In the genomic region with DNA sequence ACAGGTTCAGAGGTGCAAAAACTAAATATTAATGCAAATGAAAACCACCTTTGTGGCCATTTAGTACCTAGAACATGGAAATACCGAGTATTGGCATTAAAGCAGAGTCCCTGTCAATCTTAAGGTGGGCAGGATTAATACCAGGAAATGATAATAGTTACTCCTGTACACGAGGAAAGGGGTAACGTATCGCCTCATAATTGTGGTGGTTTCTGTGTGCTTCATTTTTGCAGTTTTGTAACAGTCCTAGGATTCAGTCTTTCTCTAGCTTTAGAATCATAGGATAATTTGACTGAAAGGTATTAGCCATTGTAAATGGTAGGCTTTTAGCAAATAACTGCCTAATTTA, we compare ENCODE assay signal across 9 mouse cellular contexts. TPM values are rescaled to one million over a fixed set of nuclear protein-coding genes. Genes with fewer than 3 reads are reported as not detected.
A peak's percentile ranks its signal among the peaks of the same experiment; 100 is the strongest.
DNase-seq lines count a peak whose midpoint lies in the region; ATAC-seq and TF ChIP-seq lines count a peak whose summit lies in the region.
"Had no signal": no experiment of that assay in that cellular context is flagged by ENCODE, and none has a peak within 500 bp of the region (broad histone marks: within the 10 kb centered on the region; RNA-seq: fewer than 3 reads in every experiment).

No protein-coding gene starts in this region.

- peak overlapping the region; percentile 90 for H3K4me2 ChIP-seq in kidney, embryonic 14.5 days (replicated peaks; ENCODE audit: low read depth, low read length)
- peak overlapping the region; percentile 98 for H3K4me2 ChIP-seq in hindbrain, embryonic 14.5 days (replicated peaks)
- peak overlapping the region; percentile 94 for H3K4me2 ChIP-seq in midbrain, embryonic 13.5 days (replicated peaks)

- WGBS in kidney, embryonic 14.5 days, result 44% methylated on average over 4 of the region's 4 CpGs
- WGBS in kidney, adult 2 months, result 19% methylated on average over 4 of the region's 4 CpGs
- 30% methylated on average over 4 of the region's 4 CpGs for WGBS in hindbrain, embryonic 14.5 days
- WGBS in midbrain, embryonic 13.5 days, result 39% methylated on average over 4 of the region's 4 CpGs

- no peaks in the 10 kb centered on the region for H3K9me3 ChIP-seq in kidney, embryonic 14.5 days (ENCODE audit: control insufficient read depth, low read length)
- no peaks in the 10 kb centered on the region for H3K9me3 ChIP-seq in hindbrain, embryonic 14.5 days (ENCODE audit: control insufficient read depth, low read length)
- no peaks in the 10 kb centered on the region for H3K9me3 ChIP-seq in midbrain, embryonic 13.5 days

- no peak overlapping the region for H3K27ac ChIP-seq in kidney, embryonic 14.5 days (ENCODE audit: low read depth, low read length)
- no peak overlapping the region for H3K27ac ChIP-seq in kidney, adult 2 months (ENCODE audit: insufficient read depth, low read depth, low read length)
- peak overlapping the region; percentile 89; the same call in 1 of the 2 replicates for H3K27ac ChIP-seq in hindbrain, embryonic 14.5 days
- no peak overlapping the region for H3K27ac ChIP-seq in midbrain, embryonic 13.5 days

- no peak for TF ChIP-seq CTCF in kidney, adult 2 months (conservative IDR thresholded peaks at IDR 0.05; ENCODE audit: insufficient read depth, insufficient read length, low read depth, low read length)

- no peak for ATAC-seq in kidney, embryonic 14.5 days (ENCODE audit: low FRiP score, low TSS enrichment)
- no peak for ATAC-seq in hindbrain, embryonic 14.5 days (ENCODE audit: low FRiP score)
- no peak for ATAC-seq in midbrain, embryonic 13.5 days

- no peak for TF ChIP-seq POLR2A in kidney, adult 2 months (IDR thresholded peaks at IDR 0.05; ENCODE audit: low read depth, low read length)

- peaks cover 12% of the 10 kb centered on the region; the same call in 1 of the 2 replicates for H3K4me1 ChIP-seq in kidney, embryonic 14.5 days (ENCODE audit: control insufficient read depth, insufficient read depth, low read length)
- peaks cover 3% of the 10 kb centered on the region; the same call in 1 of the 2 replicates for H3K4me1 ChIP-seq in kidney, adult 2 months (ENCODE audit: control insufficient read depth, insufficient read depth, low read length)
- peaks cover 21% of the 10 kb centered on the region for H3K4me1 ChIP-seq in hindbrain, embryonic 14.5 days (replicated peaks; ENCODE audit: control insufficient read depth, insufficient read depth, low read length)
- peaks cover 37% of the 10 kb centered on the region for H3K4me1 ChIP-seq in midbrain, embryonic 13.5 days (replicated peaks)

- peaks cover 43% of the 10 kb centered on the region for H3K36me3 ChIP-seq in kidney, embryonic 14.5 days (ENCODE audit: control insufficient read depth, insufficient read depth, low read length)
- peaks cover 12% of the 10 kb centered on the region for H3K36me3 ChIP-seq in kidney, adult 2 months (ENCODE audit: control insufficient read depth, insufficient read depth, low read length)
- H3K36me3 ChIP-seq in hindbrain, embryonic 14.5 days (replicated peaks; ENCODE audit: control insufficient read depth, insufficient read depth), result peaks cover 42% of the 10 kb centered on the region
- H3K36me3 ChIP-seq in midbrain, embryonic 13.5 days, result peaks cover 37% of the 10 kb centered on the region

- no peaks in the 10 kb centered on the region for H3K27me3 ChIP-seq in kidney, embryonic 14.5 days (ENCODE audit: control insufficient read depth, insufficient read depth, low read length)
- no peaks in the 10 kb centered on the region for H3K27me3 ChIP-seq in kidney, adult 2 months (replicated peaks; ENCODE audit: control insufficient read depth, insufficient read depth, low read length)
- H3K27me3 ChIP-seq in hindbrain, embryonic 14.5 days (ENCODE audit: control insufficient read depth, insufficient read depth, low read length), result no peaks in the 10 kb centered on the region
- no peaks in the 10 kb centered on the region for H3K27me3 ChIP-seq in midbrain, embryonic 13.5 days
- H3K27me3 ChIP-seq: Patski had no signal

- peak overlapping the region; percentile 92; the same call in 1 of the 2 replicates for H3K9ac ChIP-seq in kidney, embryonic 14.5 days (ENCODE audit: low read depth, low read length)
- peak overlapping the region; percentile 98 for H3K9ac ChIP-seq in hindbrain, embryonic 14.5 days
- H3K9ac ChIP-seq in midbrain, embryonic 13.5 days (replicated peaks), result peak overlapping the region; percentile 99

- DNase-seq in kidney, adult 2 months, result no peak
- peak; percentile 10 for DNase-seq in brain, adult 2 months (ENCODE audit: low read depth, low spot score)
- no peak for DNase-seq in hindbrain, embryonic 14.5 days (ENCODE audit: low spot score)
- DNase-seq in adrenal gland, adult (ENCODE audit: inconsistent age in 2 of 2, low spot score in 1 of 2), result no peak
- no peak for DNase-seq in layer of hippocampus, adult 9-11 months
- DNase-seq in frontal cortex, adult 2 months (ENCODE audit: extremely low spot score in 1 of 2, low spot score in 1 of 2), result no peak

- peak overlapping the region; percentile 98 for H3K4me3 ChIP-seq in kidney, embryonic 14.5 days (ENCODE audit: low read length)
- H3K4me3 ChIP-seq in kidney, adult 2 months (ENCODE audit: insufficient read depth, low read depth, low read length), result no peak overlapping the region; the same call in 1 of the 2 replicates
- H3K4me3 ChIP-seq in hindbrain, embryonic 14.5 days (replicated peaks; ENCODE audit: low read length), result peak overlapping the region; percentile 96
- H3K4me3 ChIP-seq in midbrain, embryonic 13.5 days (replicated peaks), result peak overlapping the region; percentile 77

RNA-seq across cellular contexts. Expression of a gene that starts 2.1 kb away (rescaled TPM):
- polyA plus RNA-seq in kidney, embryonic 14.5 days (2014; fragmentation: Nextera tagmentation; extraction: Ambion mirVana), result 1,237 and 1,509 TPM in 2 replicates
- polyA plus RNA-seq in kidney, adult 2 months (2012; rRNA removed), result 133 and 185 TPM in 2 replicates
- polyA plus RNA-seq in hindbrain, embryonic 14.5 days (2014; fragmentation: Nextera tagmentation; extraction: Ambion mirVana), result 2,705 and 2,824 TPM in 2 replicates
- 2,058 and 2,203 TPM in 2 replicates for polyA plus RNA-seq in midbrain, embryonic 13.5 days (2015; fragmentation: Nextera tagmentation; extraction: Ambion mirVana)
- polyA plus RNA-seq in frontal cortex, adult 2 months (2012; rRNA removed), result 1,569 and 1,574 TPM in 2 replicates

RNA-seq across cellular contexts. Expression of a gene that starts 41.9 kb away (rescaled TPM):
- 11.7 and 20.1 TPM in 2 replicates for polyA plus RNA-seq in kidney, embryonic 14.5 days (2014; fragmentation: Nextera tagmentation; extraction: Ambion mirVana)
- 8.3 TPM in 2 replicates for polyA plus RNA-seq in kidney, adult 2 months (2012; rRNA removed)
- 12.0 and 14.0 TPM in 2 replicates for polyA plus RNA-seq in hindbrain, embryonic 14.5 days (2014; fragmentation: Nextera tagmentation; extraction: Ambion mirVana)
- 14.2 and 14.3 TPM in 2 replicates for polyA plus RNA-seq in midbrain, embryonic 13.5 days (2015; fragmentation: Nextera tagmentation; extraction: Ambion mirVana)
- polyA plus RNA-seq in frontal cortex, adult 2 months (2012; rRNA removed), result 12.0 and 14.9 TPM in 2 replicates
